Mouse (Mus musculus) layer of hippocampus, adult 11-12 months (tissue): ENCODE measurements around the gene Mul1.

Source experiments
- DNase-seq: peaks from one replicate; pipeline ENCODE4 v3.0.0; 2022; ENCODE audit warnings: low spot score

Gene Mul1

GRCm38 (mm10) chr4:138462971-138463831 is 28.7 kb downstream of the Mul1 start:
- DNase-seq: peak; percentile 57

DNA sequence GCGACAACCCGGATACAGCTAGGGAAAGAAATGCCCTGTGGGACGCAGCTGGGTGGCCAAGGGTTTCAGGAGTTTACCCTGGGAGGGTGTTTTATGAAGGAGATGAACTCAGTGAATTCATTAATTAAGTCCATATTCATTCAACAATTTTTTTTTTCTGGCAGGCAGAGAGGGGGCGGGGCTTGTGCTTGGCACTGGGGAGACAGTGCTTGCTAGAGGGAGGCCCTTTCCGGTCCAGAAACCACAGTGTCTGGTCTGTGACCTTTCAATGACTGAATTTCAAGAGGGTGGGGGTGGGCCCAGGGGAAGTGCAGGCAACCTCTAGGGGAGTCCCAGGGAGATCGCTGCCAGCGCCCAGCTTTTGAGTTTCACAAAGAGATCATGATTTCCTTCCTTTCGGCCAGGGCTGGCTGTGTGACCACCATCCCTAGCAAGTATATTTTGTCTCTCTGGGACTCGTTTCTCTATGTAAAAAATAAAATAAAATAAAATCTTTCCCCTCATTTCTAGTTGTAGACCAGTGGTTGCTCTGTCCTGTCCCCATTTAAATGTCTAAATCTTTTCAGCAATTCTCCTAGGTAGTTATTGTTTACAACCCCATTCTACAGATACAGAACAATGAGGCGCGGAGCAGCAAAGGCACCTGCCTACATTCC is 29.5 kb downstream of the Mul1 start:
- DNase-seq: peak; percentile 79

DNA sequence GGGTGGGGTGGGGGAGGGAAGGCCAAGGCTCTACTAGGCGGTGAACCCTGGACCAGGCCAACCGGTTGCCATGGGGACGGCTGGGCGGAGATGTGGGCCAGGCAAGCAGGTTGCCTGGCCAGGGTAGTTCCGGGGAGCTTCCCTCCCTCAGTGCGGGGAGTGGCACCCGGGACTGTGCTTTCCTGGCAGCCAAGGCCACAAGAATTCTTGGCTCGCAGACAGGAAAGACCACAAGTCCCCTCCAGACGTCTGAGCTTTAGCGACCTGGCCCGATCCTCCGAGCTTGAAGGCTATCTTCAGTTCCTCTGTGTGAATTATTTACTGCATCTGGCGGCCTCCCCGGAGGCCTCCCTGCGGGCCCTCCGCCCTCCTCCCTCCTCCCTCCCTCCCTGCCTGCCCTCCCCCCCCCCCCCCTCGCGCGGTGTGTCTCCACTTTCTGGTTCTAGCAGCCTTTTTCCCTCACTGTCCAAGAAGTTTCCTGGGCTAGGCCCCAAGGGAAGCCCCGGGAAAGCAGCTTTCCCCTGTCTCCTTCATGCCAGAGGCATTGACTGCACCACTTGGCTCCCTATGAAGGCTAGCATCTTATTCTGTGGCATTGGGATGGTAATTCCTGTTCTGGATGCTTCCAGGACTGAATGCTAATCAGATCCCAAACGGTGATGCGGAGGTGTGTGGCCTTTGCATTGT is 30.3 kb downstream of the Mul1 start:
- DNase-seq: no peak

DNA sequence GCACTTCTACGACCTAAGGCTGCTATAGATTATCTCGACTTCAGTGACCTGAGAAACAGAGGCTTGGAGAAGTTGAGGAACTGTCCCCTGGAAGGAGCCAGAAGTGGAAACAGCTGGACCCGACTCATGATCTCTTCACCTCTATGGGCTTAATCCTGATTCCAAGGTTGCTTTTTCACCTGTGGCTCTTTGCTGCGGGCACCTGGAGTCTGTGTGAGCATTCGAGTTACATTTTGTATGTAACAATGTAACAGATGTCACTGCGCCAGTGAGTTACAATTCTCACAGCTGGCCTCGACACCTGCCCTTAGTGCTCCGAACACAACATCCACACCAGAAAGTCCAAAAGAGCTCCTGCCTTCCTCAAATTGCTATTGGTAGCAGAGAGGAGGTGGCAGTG is 31.0 kb downstream of the Mul1 start:
- DNase-seq: no peak

DNA sequence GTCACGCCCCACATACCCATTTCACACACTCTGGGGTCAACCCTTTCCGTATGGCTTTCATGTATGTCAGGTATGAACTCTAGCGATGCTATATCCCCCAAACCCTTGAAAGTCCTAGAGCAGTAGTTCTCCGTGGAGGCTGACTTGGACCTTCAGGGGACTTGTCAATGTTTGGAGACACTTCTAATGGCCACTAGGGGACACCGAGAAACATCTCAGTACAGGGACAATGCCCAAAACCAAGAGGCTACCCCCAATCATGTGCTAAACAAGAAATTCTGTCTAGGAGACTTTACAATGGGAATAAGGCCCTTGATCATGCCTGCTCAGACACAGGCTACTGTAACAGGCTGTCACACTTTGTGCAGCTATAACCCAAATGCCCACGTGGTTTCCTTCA is 32.2 kb downstream of the Mul1 start:
- no peak for DNase-seq

DNA sequence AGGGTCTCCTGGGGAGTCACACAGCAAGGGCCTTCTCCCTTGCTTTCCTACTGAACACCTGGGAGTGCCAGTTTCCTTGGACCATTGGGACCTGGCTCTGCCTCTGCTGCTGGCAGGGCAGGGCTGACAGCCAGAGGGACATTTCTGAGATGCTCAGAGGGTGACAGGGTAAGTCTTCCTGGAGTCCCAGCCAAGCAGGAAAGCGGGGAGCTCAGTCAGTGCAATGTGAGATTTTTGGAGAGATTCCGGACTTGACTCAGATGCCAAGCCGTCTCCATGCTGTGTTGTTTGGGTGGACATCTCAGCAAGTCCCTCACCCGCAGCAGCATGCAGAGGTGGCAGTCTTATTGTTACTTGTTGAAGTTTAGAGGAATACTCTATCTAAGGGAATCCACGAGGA is 33.0 kb downstream of the Mul1 start:
- DNase-seq: no peak

GRCm38 (mm10) chr4:138469080-138469479 is 34.6 kb downstream of the Mul1 start:
- DNase-seq: peak; percentile 61

DNA sequence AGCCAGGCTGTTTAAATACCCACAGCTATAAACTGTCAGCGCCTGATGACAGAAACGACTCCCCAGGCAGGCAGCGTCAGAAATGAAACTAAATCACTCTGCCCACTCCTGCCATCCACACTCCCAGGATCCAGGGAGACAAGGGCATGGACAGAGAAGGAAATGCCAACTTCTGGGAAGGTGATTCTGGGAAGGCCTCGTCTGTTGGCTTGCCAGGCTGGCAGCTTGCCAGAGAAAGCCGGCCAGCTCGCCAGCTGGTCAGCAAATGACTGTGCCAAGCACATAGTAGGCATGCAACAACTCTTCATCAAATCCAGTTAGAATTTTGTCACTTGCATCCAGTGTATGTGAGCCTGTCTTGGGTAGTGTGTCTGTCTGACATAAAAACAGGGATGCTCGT is 36.8 kb downstream of the Mul1 start:
- no peak for DNase-seq

GRCm38 (mm10) chr4:138479595-138479994 is 45.1 kb downstream of the Mul1 start:
- peak; percentile 78 for DNase-seq

- no peak for DNase-seq
Observed at GRCm38 (mm10) chr4:138480962-138481361, 46.5 kb downstream of the Mul1 start.

GRCm38 (mm10) chr4:138482721-138483120 is 48.2 kb downstream of the Mul1 start:
- no peak for DNase-seq

DNA sequence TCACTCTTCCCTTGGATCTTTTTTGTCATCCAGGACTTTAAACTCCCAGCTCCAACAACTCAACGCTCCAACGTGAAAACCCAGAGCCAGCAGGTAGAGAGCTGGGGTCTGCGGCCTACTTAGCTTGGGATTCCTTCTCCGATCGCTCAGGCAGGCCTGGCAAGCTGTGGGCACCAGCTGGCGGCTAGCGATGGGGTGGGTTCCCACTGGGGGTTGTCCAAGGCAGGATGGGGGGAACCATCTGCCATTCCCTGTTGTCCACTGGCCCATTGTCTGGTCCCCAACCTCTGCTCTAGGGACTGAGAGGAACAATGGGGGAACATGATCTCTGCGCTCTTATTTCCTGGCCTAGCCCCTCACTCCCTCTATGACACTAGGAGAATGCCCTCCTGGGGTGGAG is 53.8 kb downstream of the Mul1 start:
- DNase-seq: no peak

DNA sequence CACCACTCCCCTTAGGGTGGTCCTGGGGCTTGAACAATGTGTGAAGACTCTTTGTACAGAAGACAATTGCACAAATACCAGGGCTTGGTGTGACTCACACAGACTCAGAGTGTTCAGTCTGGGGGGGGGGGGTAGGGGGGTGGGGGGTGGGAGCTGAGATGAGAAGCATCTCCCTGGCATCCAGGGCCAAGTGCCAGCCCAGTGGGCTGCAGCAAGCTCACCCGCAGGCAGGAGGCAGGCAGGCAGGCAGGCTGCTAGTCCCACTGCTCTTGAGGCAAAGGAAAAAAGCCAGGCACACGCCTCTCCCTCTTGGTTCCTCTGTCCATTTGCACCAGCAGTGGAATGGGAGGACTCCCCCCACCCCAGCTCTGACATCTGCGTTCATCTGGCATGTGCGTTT is 56.6 kb downstream of the Mul1 start:
- DNase-seq: no peak
